Mouse (Mus musculus): ENCODE results near the gene F5.

F5 gene

GRCm38 (mm10) chr1:164158571-164158970 is 6.9 kb downstream of the F5 start:
- no peak for DNase-seq (ENCODE audit: low read depth)

- DNase-seq (ENCODE audit: low read depth): no peak
Observed at GRCm38 (mm10) chr1:164159781-164160180, 8.1 kb downstream of the F5 start.

GRCm38 (mm10) chr1:164162745-164163144 is 11.1 kb downstream of the F5 start:
- DNase-seq (ENCODE audit: low read depth): no peak

GRCm38 (mm10) chr1:164168818-164169217 is 17.2 kb downstream of the F5 start:
- DNase-seq (ENCODE audit: low read depth): no peak

GRCm38 (mm10) chr1:164170434-164170833 is 18.8 kb downstream of the F5 start:
- no peak for DNase-seq (ENCODE audit: low read depth)

- DNase-seq (ENCODE audit: low read depth): no peak
Observed at GRCm38 (mm10) chr1:164173145-164173544, 21.5 kb downstream of the F5 start.

- no peak for DNase-seq (ENCODE audit: low read depth)
Observed at GRCm38 (mm10) chr1:164176856-164177255, 25.2 kb downstream of the F5 start.

- DNase-seq (ENCODE audit: low read depth): no peak
Observed at GRCm38 (mm10) chr1:164178429-164178828, 26.8 kb downstream of the F5 start.

- DNase-seq (ENCODE audit: low read depth): peak; percentile 34
Observed at GRCm38 (mm10) chr1:164184142-164184870, 32.7 kb downstream of the F5 start.

GRCm38 (mm10) chr1:164184871-164185223 is 33.2 kb downstream of the F5 start:
- DNase-seq (ENCODE audit: low read depth): no peak

- no peak for DNase-seq (ENCODE audit: low read depth)
Observed at GRCm38 (mm10) chr1:164185316-164185715, 33.7 kb downstream of the F5 start.

GRCm38 (mm10) chr1:164187002-164187560 is 35.4 kb downstream of the F5 start:
- DNase-seq (ENCODE audit: low read depth): no peak

GRCm38 (mm10) chr1:164199551-164199950 is 47.9 kb downstream of the F5 start:
- no peak for DNase-seq (ENCODE audit: low read depth)

GRCm38 (mm10) chr1:164208437-164208836 is 56.8 kb downstream of the F5 start:
- DNase-seq (ENCODE audit: low read depth): no peak

- no peak for DNase-seq (ENCODE audit: low read depth)
Observed at GRCm38 (mm10) chr1:164210899-164211298, 59.3 kb downstream of the F5 start.

- DNase-seq (ENCODE audit: low read depth): no peak
Observed at GRCm38 (mm10) chr1:164212686-164213085, 61.0 kb downstream of the F5 start.

GRCm38 (mm10) chr1:164214190-164214589 is 62.6 kb downstream of the F5 start:
- no peak for DNase-seq (ENCODE audit: low read depth)

- no peak for DNase-seq (ENCODE audit: low read depth)
Observed at GRCm38 (mm10) chr1:164215097-164215496, 63.5 kb downstream of the F5 start.

- no peak for DNase-seq (ENCODE audit: low read depth)
Observed at GRCm38 (mm10) chr1:164215540-164215939, 63.9 kb downstream of the F5 start.

- no peak for DNase-seq (ENCODE audit: low read depth)
Observed at GRCm38 (mm10) chr1:164217791-164218685, 66.4 kb downstream of the F5 start.

GRCm38 (mm10) chr1:164220261-164220660 is 68.6 kb downstream of the F5 start:
- no peak for DNase-seq (ENCODE audit: low read depth)

GRCm38 (mm10) chr1:164223089-164223488 is 71.5 kb downstream of the F5 start:
- no peak for DNase-seq (ENCODE audit: low read depth)
